ENCODE assay signal across 8 mouse cellular contexts in the genomic region with DNA sequence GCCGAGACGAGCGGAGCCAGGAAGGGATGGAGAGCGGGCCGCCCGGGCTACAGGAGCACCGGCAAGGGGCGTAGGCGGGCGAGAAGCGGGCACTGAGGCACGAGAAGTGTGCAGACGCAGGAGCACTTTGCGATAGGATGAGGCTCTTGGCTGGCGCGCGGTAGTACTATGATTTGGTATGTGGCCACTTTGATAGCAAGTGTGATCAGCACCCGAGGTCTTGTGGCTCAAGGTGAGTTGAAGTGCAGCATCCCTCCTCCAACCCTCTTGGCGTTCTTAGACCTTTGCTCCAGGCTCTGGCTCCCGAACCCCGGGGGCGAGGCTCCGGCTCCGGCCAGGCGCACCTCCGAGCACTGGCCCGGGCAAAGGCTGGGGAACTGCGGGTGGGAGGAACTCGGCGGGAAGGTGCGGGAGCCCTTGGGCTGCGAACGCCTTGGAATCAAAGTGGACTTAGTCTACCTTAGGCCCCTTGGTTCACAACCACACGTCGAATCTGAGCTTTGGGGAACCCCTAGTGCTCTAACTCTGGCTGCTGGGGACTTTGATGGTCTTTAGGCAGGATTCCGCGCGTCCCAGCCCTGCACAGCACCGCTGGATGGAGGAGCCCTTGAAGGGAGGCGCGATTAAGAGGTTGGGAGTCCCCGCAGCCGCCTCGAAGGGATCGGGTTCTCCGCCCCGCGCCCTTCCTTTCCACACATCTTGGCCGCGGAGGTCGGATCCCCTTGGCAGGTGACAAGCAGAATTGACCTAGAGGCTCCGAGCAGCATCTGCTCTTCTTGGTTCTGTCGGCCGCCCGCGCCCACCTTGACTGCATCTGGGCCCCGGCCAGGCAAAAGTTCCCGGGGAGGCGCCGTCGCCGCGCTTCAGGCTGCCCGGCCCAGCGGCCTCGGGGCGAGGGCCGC. TPM values are rescaled to one million over a fixed set of nuclear protein-coding genes. Genes with fewer than 3 reads are reported as not detected.
DNase-seq lines count a peak whose midpoint lies in the region; ATAC-seq and TF ChIP-seq lines count a peak whose summit lies in the region.

No protein-coding gene starts in this region.

- WGBS in hindbrain, embryonic 14.5 days: under 1% methylated on average over 68 of the region's 68 CpGs
- under 1% methylated on average over 68 of the region's 68 CpGs for WGBS in midbrain, embryonic 11.5 days

- no peak for TF ChIP-seq RAD21 in CH12.LX (IDR thresholded peaks at IDR 0.05; ENCODE audit: low read depth, low read length)

- TF ChIP-seq EP300 in CH12.LX (IDR thresholded peaks at IDR 0.05; ENCODE audit: low read length): no peak

- H3K9me3 ChIP-seq in CH12.LX (replicated peaks; ENCODE audit: low read length): peaks cover 12% of the 10 kb centered on the region
- no peaks in the 10 kb centered on the region for H3K9me3 ChIP-seq in hindbrain, embryonic 14.5 days (ENCODE audit: control insufficient read depth, low read length)
- no peaks in the 10 kb centered on the region for H3K9me3 ChIP-seq in midbrain, embryonic 11.5 days (ENCODE audit: control insufficient read depth, low read length)

- no peaks in the 10 kb centered on the region; the same call in 1 of the 2 replicates for H3K79me2 ChIP-seq in CH12.LX (replicated peaks; ENCODE audit: control insufficient read depth, extremely low read depth, insufficient read depth, poor library complexity, severe bottlenecking)

- H3K36me3 ChIP-seq in CH12.LX (replicated peaks in 1 of 2; ENCODE audit: control insufficient read depth in 1 of 2, insufficient read depth in 1 of 2, low read length in 1 of 2): no peaks in the 10 kb centered on the region
- no peaks in the 10 kb centered on the region for H3K36me3 ChIP-seq in hindbrain, embryonic 14.5 days (replicated peaks; ENCODE audit: control insufficient read depth, insufficient read depth)
- no peaks in the 10 kb centered on the region for H3K36me3 ChIP-seq in midbrain, embryonic 11.5 days (ENCODE audit: control insufficient read depth, insufficient read depth, low read length)

- no peak for TF ChIP-seq CTCF in CH12.LX (conservative IDR thresholded peaks at IDR 0.05 in 1 of 2, IDR thresholded peaks at IDR 0.05 in 1 of 2; ENCODE audit: low read depth in 2 of 2, low read length in 2 of 2)

- peak overlapping the region in 1 of 3 experiments; percentile 51 for H3K4me3 ChIP-seq in CH12.LX (replicated peaks in 1 of 3; ENCODE audit: low read depth in 2 of 3, low read length in 2 of 3, poor library complexity in 1 of 3)
- peak overlapping the region; percentile 76 for H3K4me3 ChIP-seq in hindbrain, embryonic 14.5 days (replicated peaks; ENCODE audit: low read length)
- H3K4me3 ChIP-seq in midbrain, embryonic 11.5 days (ENCODE audit: low read depth, low read length): peak overlapping the region; percentile 78

- H3K27ac ChIP-seq in CH12.LX (ENCODE audit: insufficient read depth, low read depth): peak overlapping the region; percentile 87; the same call in 1 of the 2 replicates
- H3K27ac ChIP-seq in hindbrain, embryonic 14.5 days: peak overlapping the region; percentile 85
- H3K27ac ChIP-seq in midbrain, embryonic 11.5 days (ENCODE audit: low read depth, low read length): no peak overlapping the region; the same call in 1 of the 2 replicates

- peak; percentile 69 for DNase-seq in cerebellum, adult 11-12 months
- no peak for DNase-seq in cerebellum, adult 9-10 months
- no peak for DNase-seq in CH12.LX (ENCODE audit: extremely low read depth)
- peak; percentile 43 for DNase-seq in embryo, embryonic 11 days
- DNase-seq in hindbrain, embryonic 14.5 days (ENCODE audit: low spot score): no peak
- DNase-seq in midbrain, embryonic 11.5 days (ENCODE audit: low spot score, missing footprints): peak; percentile 98
- DNase-seq in ovary, postnatal 14 days (ENCODE audit: low spot score): no peak

- H3K9ac ChIP-seq in CH12.LX (ENCODE audit: insufficient read depth, low read depth): no peak overlapping the region
- peak overlapping the region; percentile 72 for H3K9ac ChIP-seq in hindbrain, embryonic 14.5 days
- peak overlapping the region; percentile 66 for H3K9ac ChIP-seq in midbrain, embryonic 11.5 days (ENCODE audit: low read length)

- dilution Hi-C loops in CH12.LX (cut with MboI; ENCODE audit: extremely low pct_ligation_motif_present, extremely low pct_unique_long_range_greater_than_20kb, low sequenced_read_pairs): no loop called here

- no peaks in the 10 kb centered on the region for H3K27me3 ChIP-seq in CH12.LX (replicated peaks)
- H3K27me3 ChIP-seq in hindbrain, embryonic 14.5 days (ENCODE audit: control insufficient read depth, insufficient read depth, low read length): peaks cover 13% of the 10 kb centered on the region; the same call in 1 of the 2 replicates
- H3K27me3 ChIP-seq in midbrain, embryonic 11.5 days (ENCODE audit: control insufficient read depth, insufficient read depth, low read length): peaks cover 11% of the 10 kb centered on the region

- no peak for TF ChIP-seq POLR2A in CH12.LX (IDR thresholded peaks at IDR 0.05; ENCODE audit: low read depth, low read length)

- in situ Hi-C loops in CH12.LX (cut with MboI; ENCODE audit: low pct_ligation_motif_present, low pct_unique_long_range_greater_than_20kb, low sequenced_read_pairs): no loop called here

- peak overlapping the region; percentile 60; the same call in 1 of the 2 replicates for H3K4me2 ChIP-seq in CH12.LX (ENCODE audit: insufficient read depth, low read depth, poor library complexity, severe bottlenecking)
- H3K4me2 ChIP-seq in hindbrain, embryonic 14.5 days (replicated peaks): peak overlapping the region; percentile 85
- H3K4me2 ChIP-seq in midbrain, embryonic 11.5 days: peak overlapping the region; percentile 94

- ATAC-seq in hindbrain, embryonic 14.5 days (ENCODE audit: low FRiP score): peak; percentile 3; the same call in 1 of the 2 replicates
- peak; percentile 51 for ATAC-seq in midbrain, embryonic 11.5 days (ENCODE audit: low FRiP score)
- no peak for ATAC-seq in frontal cortex, adult (ENCODE audit: low TSS enrichment)

- peaks cover 17 to 55% of the 10 kb centered on the region in 2 experiments for H3K4me1 ChIP-seq in CH12.LX (ENCODE audit: control insufficient read depth in 1 of 2, insufficient read depth in 2 of 2)
- peaks cover 47% of the 10 kb centered on the region for H3K4me1 ChIP-seq in hindbrain, embryonic 14.5 days (replicated peaks; ENCODE audit: control insufficient read depth, insufficient read depth, low read length)
- H3K4me1 ChIP-seq in midbrain, embryonic 11.5 days (ENCODE audit: control insufficient read depth, insufficient read depth, low read length): peaks cover 15% of the 10 kb centered on the region

TF ChIP-seq in CH12.LX, 34 proteins besides CTCF, POLR2A, EP300 and RAD21:
- TF ChIP-seq ZNF384 (IDR thresholded peaks at IDR 0.05; ENCODE audit: low read depth, low read length) (no peak), E2F4 (IDR thresholded peaks at IDR 0.05; ENCODE audit: insufficient replicate concordance, low read depth, low read length) (no peak), CHD1 (IDR thresholded peaks at IDR 0.05; ENCODE audit: low read depth, low read length) (no peak), ZMIZ1 (IDR thresholded peaks at IDR 0.05; ENCODE audit: low read depth, low read length) (no peak), HCFC1 (IDR thresholded peaks at IDR 0.05; ENCODE audit: low read depth, low read length) (no peak), UBTF (IDR thresholded peaks at IDR 0.05; ENCODE audit: low read depth, low read length) (no peak), MAFK (IDR thresholded peaks at IDR 0.05; ENCODE audit: insufficient replicate concordance, low read length) (no peak), ZKSCAN1 (IDR thresholded peaks at IDR 0.05; ENCODE audit: borderline replicate concordance, low read depth, low read length) (no peak), USF2 (conservative IDR thresholded peaks at IDR 0.05; ENCODE audit: low read depth, low read length) (no peak), TCF12 (IDR thresholded peaks at IDR 0.05; ENCODE audit: low read depth, low read length) (no peak), MXI1 (IDR thresholded peaks at IDR 0.05; ENCODE audit: low read depth, low read length) (no peak), RCOR1 (conservative IDR thresholded peaks at IDR 0.05; ENCODE audit: low read depth, low read length) (no peak), JUND (conservative IDR thresholded peaks at IDR 0.05; ENCODE audit: low read depth, low read length) (no peak), BHLHE40 (IDR thresholded peaks at IDR 0.05; ENCODE audit: low read depth, low read length) (no peak), NRF1 (IDR thresholded peaks at IDR 0.05; ENCODE audit: low read depth, low read length) (no peak), IRF4 (IDR thresholded peaks at IDR 0.05; ENCODE audit: low read depth, low read length) (no peak), ZC3H11A (IDR thresholded peaks at IDR 0.05; ENCODE audit: low read depth, low read length) (no peak), ELF1 (IDR thresholded peaks at IDR 0.05; ENCODE audit: low read depth, low read length) (no peak), NELFE (IDR thresholded peaks at IDR 0.05; ENCODE audit: low read depth, low read length) (no peak)

RNA-seq across cellular contexts. Expression of gene Igsf9b, which starts 0.5 kb away (rescaled TPM):
- total RNA-seq in CH12.LX (2012; rRNA removed) (7.4 and 12.4 TPM in 2 replicates), CH12.LX (2014; rRNA removed) (1.8 and 2.0 TPM in 2 replicates)
- 4.5 and 5.2 TPM in 2 replicates for polyA plus RNA-seq in CH12.LX (2012; ENCODE audit: insufficient read length, low read depth)
- polyA plus RNA-seq in hindbrain, embryonic 14.5 days (2014; fragmentation: Nextera tagmentation; extraction: Ambion mirVana): 17.1 and 20.6 TPM in 2 replicates
- 4.2 and 5.2 TPM in 2 replicates for polyA plus RNA-seq in midbrain, embryonic 11.5 days (2014; fragmentation: Nextera tagmentation; extraction: Ambion mirVana)

Comparison
In these comparisons a context has a peak if more than half of its experiments do, and no peak if none do; other contexts are left out.
1. DNase-seq: peak in cerebellum, adult 11-12 months (single experiment), embryo, embryonic 11 days (single experiment) and midbrain, embryonic 11.5 days (single experiment); none in cerebellum, adult 9-10 months (single experiment), CH12.LX (single experiment), hindbrain, embryonic 14.5 days (single experiment) and ovary, postnatal 14 days (single experiment).
2. Peak in every context shown above with its lines, with median percentiles within 50 percentile points of each other: H3K4me2 ChIP-seq.